Mouse (Mus musculus) intestine, embryonic 16.5 days (tissue): Measurements from ENCODE around the gene Micu1. TPM values are rescaled to one million over a fixed set of nuclear protein-coding genes. Genes with fewer than 3 reads are reported as not detected.
A peak's percentile ranks its signal among the peaks of the same experiment; 100 is the strongest.

ENCODE experiments used
- ATAC-seq: fragments of 200-750 bp; cut with Nextera tagmentation; 2 replicates; pipeline ENCODE4 v1.8.0; 2017; ENCODE audit warnings: moderate TSS enrichment, moderate library complexity
- H3K27ac ChIP-seq: fragments of 300-500 bp; sonication (generic); 2 replicates; pipeline ENCODE4 v1.5.1; 2014; ENCODE audit warnings: mild to moderate bottlenecking, low read length
- H3K27me3 ChIP-seq: fragments of 300-500 bp; sonication (generic); replicated peaks from 2 replicates; pipeline ENCODE4 v1.6.1; 2014; ENCODE audit warnings: low read length, control low read depth, mixed read lengths; ENCODE audit not compliant: control insufficient read depth, insufficient read depth
- H3K36me3 ChIP-seq: fragments of 300-500 bp; sonication (generic); 2 replicates; pipeline ENCODE4 v1.6.1; 2014; ENCODE audit warnings: low read length, control low read depth; ENCODE audit not compliant: control insufficient read depth, insufficient read depth
- H3K4me1 ChIP-seq: fragments of 300-500 bp; sonication (generic); 2 replicates; pipeline ENCODE4 v1.6.1; 2014; ENCODE audit warnings: low read length, control low read depth, mixed read lengths; ENCODE audit not compliant: control insufficient read depth, insufficient read depth
- H3K4me2 ChIP-seq: fragments of 300-500 bp; sonication (generic); 2 replicates; pipeline ENCODE4 v1.6.1; 2014; ENCODE audit warnings: low read depth, low read length, control low read depth
- H3K4me3 ChIP-seq: fragments of 300-500 bp; sonication (generic); 2 replicates; pipeline ENCODE4 v1.5.1; 2014; ENCODE audit warnings: mild to moderate bottlenecking, low read length
- H3K9ac ChIP-seq: fragments of 300-500 bp; sonication (generic); 2 replicates; pipeline ENCODE4 v1.6.1; 2014; ENCODE audit warnings: low read depth, low read length
- H3K9me3 ChIP-seq: fragments of 300-500 bp; sonication (generic); 2 replicates; pipeline ENCODE4 v1.6.1; 2016; ENCODE audit warnings: low read length, control low read depth; ENCODE audit not compliant: control insufficient read depth
- WGBS: fragments of 180-500 bp; shearing (Covaris S2); extraction: QIAGEN DNeasy Blood & Tissue Kit; methylation state at CpG from one replicate; pipeline ENCODE4 v1.1.7; 2014; 5-methylcytosine and 5-hydroxymethylcytosine counted together
- polyA plus RNA-seq: library from polyadenylated mRNA; unstranded; fragments of >200 nt; fragmentation: Nextera tagmentation; extraction: Ambion mirVana; gene quantifications from 2 replicates; pipeline ENCODE4 v1.2.1, GENCODE M21; 2015

Micu1 gene
- polyA plus RNA-seq, 1 experiment from 2014 or later: 82.1 TPM

- Histone ChIP-seq H3K4me3 (no peak overlapping the region), H3K9ac (no peak overlapping the region)
- 47% methylated on average over 5 of the region's 5 CpGs for WGBS
Measured at GRCm38 (mm10) chr10:59843125-59843524, 140.8 kb downstream of the Micu1 start.

GRCm38 (mm10) chr10:59844686-59845085 lies 142.4 kb downstream of the Micu1 start:
- H3K27me3 ChIP-seq: no peaks in the 10 kb centered on the region
- 47% methylated on average over 9 of the region's 9 CpGs for WGBS
- no peak overlapping the region for H3K9ac ChIP-seq
- ATAC-seq: peak; percentile 73; the same call in 1 of the 2 replicates
- no peak overlapping the region for H3K27ac ChIP-seq
- H3K36me3 ChIP-seq: no peaks in the 10 kb centered on the region
- H3K9me3 ChIP-seq: no peaks in the 10 kb centered on the region
- peaks cover 3% of the 10 kb centered on the region; the same call in 1 of the 2 replicates for H3K4me1 ChIP-seq
- H3K4me3 ChIP-seq: no peak overlapping the region
- H3K4me2 ChIP-seq: no peak overlapping the region

More at GRCm38 (mm10) chr10:59843125-59843524, 140.8 kb downstream of the Micu1 start:
- no peak for ATAC-seq
- H3K9me3 ChIP-seq: no peaks in the 10 kb centered on the region
- H3K4me1 ChIP-seq: peaks cover 3% of the 10 kb centered on the region; the same call in 1 of the 2 replicates
- H3K4me2 ChIP-seq: no peak overlapping the region
- no peak overlapping the region for H3K27ac ChIP-seq
- H3K27me3 ChIP-seq: no peaks in the 10 kb centered on the region
- no peaks in the 10 kb centered on the region for H3K36me3 ChIP-seq

GRCm38 (mm10) chr10:59846416-59846815 lies 144.1 kb downstream of the Micu1 start:
- no peaks in the 10 kb centered on the region for H3K27me3 ChIP-seq
- no peaks in the 10 kb centered on the region for H3K36me3 ChIP-seq
- no peaks in the 10 kb centered on the region for H3K9me3 ChIP-seq
- no peak for ATAC-seq
- H3K4me3 ChIP-seq: no peak overlapping the region
- 77% methylated on average over 6 of the region's 6 CpGs for WGBS
- no peak overlapping the region for H3K27ac ChIP-seq
- H3K4me2 ChIP-seq: no peak overlapping the region
- no peak overlapping the region for H3K9ac ChIP-seq
- H3K4me1 ChIP-seq: peaks cover 3% of the 10 kb centered on the region; the same call in 1 of the 2 replicates

GRCm38 (mm10) chr10:59848079-59848877 lies 146.0 kb downstream of the Micu1 start:
- H3K4me3 ChIP-seq: no peak overlapping the region
- no peaks in the 10 kb centered on the region for H3K36me3 ChIP-seq
- H3K9ac ChIP-seq: no peak overlapping the region
- WGBS: 83% methylated on average over 11 of the region's 11 CpGs
- no peak overlapping the region for H3K4me2 ChIP-seq
- H3K9me3 ChIP-seq: no peaks in the 10 kb centered on the region
- peaks cover 3% of the 10 kb centered on the region; the same call in 1 of the 2 replicates for H3K4me1 ChIP-seq
- H3K27ac ChIP-seq: no peak overlapping the region
- H3K27me3 ChIP-seq: no peaks in the 10 kb centered on the region
- no peak for ATAC-seq

- ATAC-seq: no peak
- H3K27ac ChIP-seq: no peak overlapping the region
- H3K36me3 ChIP-seq: no peaks in the 10 kb centered on the region
- no peaks in the 10 kb centered on the region for H3K27me3 ChIP-seq
- H3K4me1 ChIP-seq: peaks cover 3% of the 10 kb centered on the region; the same call in 1 of the 2 replicates
- no peak overlapping the region for H3K9ac ChIP-seq
- no peaks in the 10 kb centered on the region for H3K9me3 ChIP-seq
- no peak overlapping the region for H3K4me3 ChIP-seq
- 70% methylated on average over 9 of the region's 9 CpGs for WGBS
- H3K4me2 ChIP-seq: no peak overlapping the region
Measured at GRCm38 (mm10) chr10:59848953-59849352, 146.7 kb downstream of the Micu1 start.

- Histone ChIP-seq H3K4me1 (no peaks in the 10 kb centered on the region; the same call in 1 of the 2 replicates), H3K36me3 (no peaks in the 10 kb centered on the region), H3K9me3 (no peaks in the 10 kb centered on the region), H3K4me3 (no peak overlapping the region), H3K27me3 (no peaks in the 10 kb centered on the region), H3K9ac (no peak overlapping the region), H3K4me2 (no peak overlapping the region), H3K27ac (no peak overlapping the region)
- 81% methylated on average over 7 of the region's 7 CpGs for WGBS
- ATAC-seq: no peak
Measured at GRCm38 (mm10) chr10:59849371-59849770, 147.1 kb downstream of the Micu1 start.

- Histone ChIP-seq H3K27me3 (no peaks in the 10 kb centered on the region), H3K36me3 (no peaks in the 10 kb centered on the region), H3K4me3 (no peak overlapping the region), H3K9me3 (no peaks in the 10 kb centered on the region), H3K9ac (no peak overlapping the region), H3K27ac (no peak overlapping the region), H3K4me1 (no peaks in the 10 kb centered on the region; the same call in 1 of the 2 replicates), H3K4me2 (no peak overlapping the region)
- ATAC-seq: peak; percentile 75
- WGBS: 66% methylated on average over 5 of the region's 5 CpGs
Measured at GRCm38 (mm10) chr10:59857157-59857556, 154.9 kb downstream of the Micu1 start.

- H3K9ac ChIP-seq: no peak overlapping the region
- WGBS: 68% methylated on average over 9 of the region's 9 CpGs
- H3K27me3 ChIP-seq: no peaks in the 10 kb centered on the region
- H3K9me3 ChIP-seq: no peaks in the 10 kb centered on the region
- no peak overlapping the region for H3K4me3 ChIP-seq
- no peak overlapping the region for H3K4me2 ChIP-seq
- no peak overlapping the region for H3K27ac ChIP-seq
- no peak for ATAC-seq
- no peaks in the 10 kb centered on the region; the same call in 1 of the 2 replicates for H3K4me1 ChIP-seq
- H3K36me3 ChIP-seq: peaks cover 4% of the 10 kb centered on the region; the same call in 1 of the 2 replicates
Measured at GRCm38 (mm10) chr10:59860684-59861083, 158.4 kb downstream of the Micu1 start.

- 83% methylated on average over 10 of the region's 10 CpGs for WGBS
- no peak overlapping the region for H3K9ac ChIP-seq
- no peak overlapping the region for H3K4me3 ChIP-seq
- no peak overlapping the region for H3K4me2 ChIP-seq
- H3K27me3 ChIP-seq: no peaks in the 10 kb centered on the region
- peaks cover 4% of the 10 kb centered on the region; the same call in 1 of the 2 replicates for H3K36me3 ChIP-seq
- no peak for ATAC-seq
- no peaks in the 10 kb centered on the region; the same call in 1 of the 2 replicates for H3K4me1 ChIP-seq
- H3K27ac ChIP-seq: no peak overlapping the region
- no peaks in the 10 kb centered on the region for H3K9me3 ChIP-seq
Measured at GRCm38 (mm10) chr10:59861201-59861600, 158.9 kb downstream of the Micu1 start.
